Mouse (Mus musculus) cerebellum, adult 9-11 months (tissue): Measurements from ENCODE around the gene Pibf1.
A peak's percentile ranks its signal among the peaks of the same experiment; 100 is the strongest.

ENCODE experiments used
- DNase-seq: peaks from one replicate; pipeline ENCODE4 v3.0.0; 2022

Gene Pibf1

GRCm38 (mm10) chr14:99141786-99142633, 42.8 kb downstream of the Pibf1 start:
- peak; percentile 69 for DNase-seq

- DNase-seq: no peak
Measured at GRCm38 (mm10) chr14:99146841-99147240, 47.6 kb downstream of the Pibf1 start.

DNA sequence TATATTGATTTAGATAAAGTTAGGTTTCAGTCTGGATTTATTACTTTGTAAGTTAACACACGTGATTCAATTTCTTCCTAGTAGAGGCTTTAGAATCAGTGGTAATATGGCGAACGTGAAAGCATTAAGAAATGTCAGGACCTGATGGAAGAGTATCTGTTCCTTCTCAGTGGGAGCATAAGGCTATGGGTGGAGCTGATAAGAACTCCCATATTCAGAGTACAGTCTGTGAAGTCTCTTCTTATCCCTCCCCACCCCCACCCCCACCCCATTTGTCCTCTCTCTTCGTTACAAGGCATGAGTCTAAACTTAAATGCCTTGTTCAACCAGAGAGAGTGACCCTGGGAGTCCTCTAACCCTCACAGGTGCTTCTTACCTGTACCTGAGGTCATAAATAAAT, 53.5 kb downstream of the Pibf1 start:
- DNase-seq: no peak

GRCm38 (mm10) chr14:99159940-99160339, 60.7 kb downstream of the Pibf1 start:
- DNase-seq: no peak

- no peak for DNase-seq
Measured at GRCm38 (mm10) chr14:99163051-99163450, 63.8 kb downstream of the Pibf1 start.

GRCm38 (mm10) chr14:99174138-99174745, 75.0 kb downstream of the Pibf1 start:
- no peak for DNase-seq

DNA sequence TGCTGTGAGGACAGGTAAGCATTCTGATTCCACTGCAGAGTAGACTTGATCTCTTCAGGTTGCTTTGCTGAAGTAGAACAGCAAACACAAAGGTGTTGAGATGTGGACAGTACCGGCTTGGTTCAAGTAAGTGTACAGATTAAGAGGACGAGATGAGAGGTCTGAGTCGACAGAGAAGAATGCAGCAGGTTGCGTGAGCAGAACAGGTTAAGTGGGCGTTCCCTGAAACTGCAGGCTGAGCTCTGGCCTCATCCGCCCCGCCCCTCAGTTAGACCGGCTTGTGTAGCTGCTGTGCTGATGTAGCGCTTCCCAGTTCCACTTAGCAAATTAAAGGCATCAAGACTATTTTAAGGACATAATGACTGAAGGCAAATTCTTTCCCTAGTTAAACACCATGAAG, 77.3 kb downstream of the Pibf1 start:
- no peak for DNase-seq

DNA sequence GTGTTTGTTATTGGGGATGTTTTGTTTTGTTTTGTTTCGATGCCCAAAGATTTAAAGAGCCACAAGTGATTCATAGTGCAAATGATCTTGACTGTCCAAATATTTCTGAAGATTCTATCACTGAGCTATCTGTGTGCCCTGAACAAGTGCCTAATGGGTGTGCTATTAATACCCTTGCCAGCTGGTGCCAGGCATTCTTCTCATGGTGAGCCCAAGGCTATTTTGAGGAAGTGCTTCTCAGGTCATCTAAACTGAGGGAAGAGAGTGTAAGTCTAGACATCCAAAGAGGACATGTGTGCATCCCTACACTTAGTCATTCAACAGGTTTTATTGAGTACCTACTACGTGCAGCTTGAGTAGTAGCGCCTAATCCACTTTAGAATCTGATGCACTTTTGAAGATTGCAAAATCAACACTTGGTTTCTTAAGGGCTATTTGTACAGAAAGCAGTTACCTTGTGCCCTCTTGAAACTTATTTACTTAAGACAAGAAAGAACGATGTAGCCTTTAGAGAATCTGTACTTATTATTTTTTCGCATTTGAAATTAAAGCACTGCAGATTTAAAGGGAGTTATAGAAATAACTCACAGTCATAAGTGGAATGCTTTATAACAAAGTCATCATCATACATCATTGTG, 91.0 kb downstream of the Pibf1 start:
- DNase-seq: peak; percentile 5

- no peak for DNase-seq
Measured at GRCm38 (mm10) chr14:99205865-99206264, 106.6 kb downstream of the Pibf1 start.

DNA sequence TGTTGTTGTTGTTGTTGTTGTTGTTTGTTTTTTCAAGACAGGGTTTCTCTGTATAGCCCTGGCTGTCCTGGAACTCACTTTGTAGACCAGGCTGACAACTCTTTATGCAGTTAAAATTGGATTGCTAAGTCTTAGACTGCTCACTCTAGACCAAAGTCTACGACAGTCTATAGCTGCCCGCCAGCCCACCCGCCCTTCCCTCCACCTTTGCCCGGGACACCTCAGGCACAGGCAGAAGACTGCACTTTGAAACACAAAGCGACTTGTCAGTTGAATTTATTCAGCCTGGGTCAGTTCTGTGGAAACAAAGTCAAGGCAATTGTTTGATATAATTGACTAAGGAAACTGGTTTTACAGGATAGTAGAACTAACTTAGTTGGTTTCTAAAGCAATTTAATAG, 107.4 kb downstream of the Pibf1 start:
- DNase-seq: no peak

GRCm38 (mm10) chr14:99210431-99210830, 111.2 kb downstream of the Pibf1 start:
- DNase-seq: no peak

DNA sequence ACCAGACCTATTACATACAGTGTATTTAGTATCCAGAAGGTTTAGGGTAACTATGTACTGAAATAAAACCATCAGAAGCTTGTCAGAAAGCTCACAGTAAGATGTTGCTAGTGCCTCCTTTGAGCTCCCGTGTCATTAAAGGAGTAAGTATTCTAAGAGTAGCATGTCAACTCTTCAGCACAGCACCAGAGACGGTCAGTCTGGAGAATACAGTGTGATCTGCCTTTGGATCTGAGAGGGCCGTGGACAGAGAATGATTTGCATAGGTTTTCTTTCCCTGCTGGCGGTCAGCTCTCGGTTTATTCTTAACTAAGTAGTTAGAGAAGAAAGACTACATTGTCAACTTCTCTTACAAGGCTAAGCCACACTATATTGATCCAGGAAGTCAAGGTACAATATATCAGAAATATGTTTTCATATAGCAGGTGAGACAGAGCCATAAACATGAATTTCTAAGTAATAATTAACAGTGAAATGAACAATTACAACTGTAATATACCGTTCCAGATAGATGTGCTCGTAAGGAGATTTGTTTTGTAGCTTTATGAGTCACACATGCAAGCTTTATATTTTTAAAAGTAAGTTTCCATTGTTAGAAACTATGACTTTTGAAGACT, 119.3 kb downstream of the Pibf1 start:
- no peak for DNase-seq

DNA sequence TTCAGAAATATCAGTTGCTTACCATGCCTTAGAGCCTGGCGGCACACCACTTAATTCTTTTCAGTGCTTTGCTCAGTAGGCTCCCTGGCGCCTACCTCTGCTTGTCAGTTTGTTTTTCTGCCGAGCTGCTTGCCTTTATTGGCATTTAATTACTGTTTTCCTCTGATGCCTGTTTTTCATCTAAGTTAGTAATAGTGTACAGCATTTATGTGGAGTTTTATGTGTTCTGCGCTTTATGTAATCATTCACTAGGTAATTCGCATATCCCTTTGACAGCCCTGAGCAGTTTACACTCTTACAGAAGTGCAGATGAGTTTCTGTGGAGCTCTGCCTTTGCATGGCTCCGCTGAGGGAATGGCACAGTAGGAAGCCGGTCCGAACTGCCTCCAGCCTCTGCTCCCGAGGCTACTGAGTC, 120.5 kb downstream of the Pibf1 start:
- no peak for DNase-seq

- no peak for DNase-seq
Measured at GRCm38 (mm10) chr14:99225929-99226328, 126.7 kb downstream of the Pibf1 start.

DNA sequence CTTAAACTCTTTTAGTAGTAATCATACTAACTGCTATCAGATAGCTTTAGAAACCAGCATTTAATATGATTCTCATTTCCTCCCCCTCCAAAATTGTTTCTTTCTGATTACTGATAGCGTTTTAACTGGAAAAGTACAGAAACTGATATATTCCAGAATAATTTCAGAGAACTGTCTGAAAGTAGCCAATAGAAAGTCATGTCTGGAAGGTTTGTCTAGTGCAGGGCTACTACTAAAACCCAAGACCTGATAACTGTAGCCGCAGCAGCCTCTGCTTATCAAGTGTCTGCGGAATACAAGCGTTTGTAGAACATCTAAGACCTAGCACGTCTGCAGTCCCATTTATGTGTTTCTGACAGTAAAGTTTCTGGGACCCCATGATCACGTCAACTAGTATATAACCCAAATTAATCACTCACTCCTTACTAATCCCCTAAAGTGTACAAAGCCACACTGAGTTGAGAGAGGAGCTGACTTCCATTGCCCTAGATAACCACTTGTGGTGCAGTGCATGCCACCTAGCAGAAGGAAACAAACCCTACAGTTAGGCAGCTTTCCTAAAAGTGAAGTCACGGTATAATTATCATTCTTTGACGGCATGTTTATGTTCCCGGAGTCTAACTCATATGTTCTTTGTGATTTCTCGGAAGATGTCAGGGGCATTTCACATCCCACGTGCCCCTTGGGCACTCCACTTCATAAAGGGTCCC, 130.0 kb downstream of the Pibf1 start:
- DNase-seq: no peak

- DNase-seq: no peak
Measured at GRCm38 (mm10) chr14:99233056-99233455, 133.8 kb downstream of the Pibf1 start.

- DNase-seq: no peak
Measured at GRCm38 (mm10) chr14:99237115-99237514, 137.9 kb downstream of the Pibf1 start.

GRCm38 (mm10) chr14:99240563-99240962, 141.3 kb downstream of the Pibf1 start:
- no peak for DNase-seq

DNA sequence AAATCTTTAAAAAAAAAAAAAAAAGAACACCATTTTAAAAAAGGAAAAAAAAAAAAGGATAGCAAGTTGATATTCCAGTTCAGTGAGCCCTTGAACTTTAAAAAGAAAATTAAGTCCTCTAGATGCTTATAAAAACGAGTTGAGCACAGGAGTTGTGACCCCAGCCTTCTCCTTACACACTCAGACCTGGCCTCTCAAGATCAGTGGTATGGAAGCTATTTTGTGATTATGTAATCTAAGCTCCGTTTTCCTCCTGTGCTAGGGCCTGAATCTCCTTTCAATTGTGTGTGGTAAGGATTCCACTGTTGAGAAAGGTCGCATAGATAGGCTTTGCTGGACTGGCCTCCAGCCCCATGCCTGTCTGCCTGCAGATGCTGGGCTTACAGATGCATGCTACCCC, 145.3 kb downstream of the Pibf1 start:
- no peak for DNase-seq

- no peak for DNase-seq
Measured at GRCm38 (mm10) chr14:99262026-99262425, 162.8 kb downstream of the Pibf1 start.

DNA sequence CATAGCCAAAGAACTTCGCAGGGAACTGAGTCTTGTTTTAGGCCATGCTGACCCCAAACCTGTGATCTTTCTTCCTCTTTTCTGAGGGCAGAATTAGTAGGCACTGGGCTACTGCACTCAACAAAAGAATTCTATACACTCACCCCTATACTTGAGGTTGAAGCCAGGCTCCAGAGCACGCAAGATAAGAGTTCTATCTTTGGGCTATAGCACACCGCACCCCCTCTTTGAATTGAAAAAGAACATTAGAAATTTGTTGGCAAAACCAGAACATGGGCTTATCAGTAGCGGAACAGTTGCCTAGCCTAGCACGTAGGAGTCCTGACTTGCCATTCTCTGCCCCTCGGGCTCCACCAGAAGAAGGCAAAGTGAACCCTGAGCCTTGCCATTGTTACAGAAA, 164.6 kb downstream of the Pibf1 start:
- DNase-seq: no peak

- DNase-seq: no peak
Measured at GRCm38 (mm10) chr14:99265791-99266190, 166.6 kb downstream of the Pibf1 start.

GRCm38 (mm10) chr14:99266749-99267148, 167.5 kb downstream of the Pibf1 start:
- DNase-seq: no peak
